Mouse (Mus musculus) stomach, embryonic 16.5 days (tissue): ENCODE measurements at regions not wholly inside any gene's neighbourhood (a gene's known extent, or its start where the extent isn't known, plus 50 kb on each side); places are given as distances from the start of the nearest gene placed in this dataset.

Experiments
- ATAC-seq: fragments of 200-750 bp; cut with Nextera tagmentation; 2 replicates; pipeline ENCODE4 v1.8.0; 2017; ENCODE audit warnings: moderate number of reproducible peaks, moderate TSS enrichment; ENCODE audit not compliant: insufficient read depth, low FRiP score
- H3K27ac ChIP-seq: fragments of 300-500 bp; sonication (generic); 2 replicates; pipeline ENCODE4 v1.5.1; 2014; ENCODE audit warnings: low read length
- H3K27me3 ChIP-seq: fragments of 300-500 bp; sonication (generic); 2 replicates; pipeline ENCODE4 v1.6.1; 2014; ENCODE audit warnings: low read length, control low read depth, mixed read lengths; ENCODE audit not compliant: control insufficient read depth, insufficient read depth
- H3K36me3 ChIP-seq: fragments of 300-500 bp; sonication (generic); 2 replicates; pipeline ENCODE4 v1.6.1; 2014; ENCODE audit warnings: low read length; ENCODE audit not compliant: control insufficient read depth, insufficient read depth
- H3K4me1 ChIP-seq: fragments of 300-500 bp; sonication (generic); 2 replicates; pipeline ENCODE4 v1.6.1; 2014; ENCODE audit warnings: low read length, control low read depth, mixed read lengths; ENCODE audit not compliant: control insufficient read depth, insufficient read depth
- H3K4me2 ChIP-seq: fragments of 300-500 bp; sonication (generic); 2 replicates; pipeline ENCODE4 v1.6.1; 2014; ENCODE audit warnings: low read depth, low read length, mixed read lengths
- H3K4me3 ChIP-seq: fragments of 300-500 bp; sonication (generic); replicated peaks from 2 replicates; pipeline ENCODE4 v1.5.1; 2014; ENCODE audit warnings: mild to moderate bottlenecking, low read length
- H3K9ac ChIP-seq: fragments of 300-500 bp; sonication (generic); 2 replicates; pipeline ENCODE4 v1.6.1; 2014; ENCODE audit warnings: low read length
- H3K9me3 ChIP-seq: fragments of 300-500 bp; sonication (generic); replicated peaks from 2 replicates; pipeline ENCODE4 v1.6.1; 2016; ENCODE audit warnings: low read length, control low read depth; ENCODE audit not compliant: control insufficient read depth
- WGBS: fragments of 180-500 bp; shearing (Covaris S2); extraction: QIAGEN DNeasy Blood & Tissue Kit; methylation state at CpG from one replicate; pipeline ENCODE4 v1.1.7; 2014; 5-methylcytosine and 5-hydroxymethylcytosine counted together

- Histone ChIP-seq H3K9me3 (no peaks in the 10 kb centered on the region), H3K27ac (no peak overlapping the region), H3K4me3 (no peak overlapping the region), H3K4me1 (no peaks in the 10 kb centered on the region), H3K27me3 (no peaks in the 10 kb centered on the region), H3K9ac (no peak overlapping the region), H3K36me3 (no peaks in the 10 kb centered on the region), H3K4me2 (no peak overlapping the region)
- ATAC-seq, result no peak
- WGBS, result 72% methylated on average over 2 of the region's 2 CpGs
Observed at GRCm38 (mm10) chr16:55631637-55632036, 207.1 kb downstream of the Nfkbiz start.

- Histone ChIP-seq H3K4me1 (no peaks in the 10 kb centered on the region), H3K4me2 (no peak overlapping the region), H3K27me3 (no peaks in the 10 kb centered on the region), H3K4me3 (no peak overlapping the region), H3K27ac (no peak overlapping the region), H3K9me3 (0 out of 2 replicates have a peak, but pooled peaks cover 3% of the 10 kb centered on the region), H3K36me3 (no peaks in the 10 kb centered on the region), H3K9ac (no peak overlapping the region)
- WGBS, result 89% methylated on average over 2 of the region's 2 CpGs
- ATAC-seq, result no peak
Observed at GRCm38 (mm10) chr16:55631048-55631447, 207.7 kb downstream of the Nfkbiz start.

GRCm38 (mm10) chr16:55627531-55627930, 211.2 kb downstream of the Nfkbiz start:
- WGBS, result 86% methylated on average over 1 of the region's 1 CpGs

GRCm38 (mm10) chr16:55623422-55623821, 215.3 kb downstream of the Nfkbiz start:
- no peak for ATAC-seq
- Histone ChIP-seq H3K4me3 (no peak overlapping the region), H3K27me3 (no peaks in the 10 kb centered on the region), H3K9me3 (0 out of 2 replicates have a peak, but pooled peaks cover 3% of the 10 kb centered on the region), H3K4me2 (no peak overlapping the region), H3K27ac (no peak overlapping the region), H3K36me3 (no peaks in the 10 kb centered on the region), H3K4me1 (no peaks in the 10 kb centered on the region), H3K9ac (no peak overlapping the region)

More at GRCm38 (mm10) chr16:55627531-55627930, 211.2 kb downstream of the Nfkbiz start:
- H3K4me2 ChIP-seq, result no peak overlapping the region
- no peak for ATAC-seq
- no peaks in the 10 kb centered on the region for H3K4me1 ChIP-seq
- H3K9me3 ChIP-seq, result 0 out of 2 replicates have a peak, but pooled peaks cover 3% of the 10 kb centered on the region
- no peak overlapping the region for H3K9ac ChIP-seq
- no peaks in the 10 kb centered on the region for H3K36me3 ChIP-seq
- H3K27me3 ChIP-seq, result no peaks in the 10 kb centered on the region
- H3K4me3 ChIP-seq, result no peak overlapping the region
- H3K27ac ChIP-seq, result no peak overlapping the region

GRCm38 (mm10) chr16:55619731-55620130, 219.0 kb downstream of the Nfkbiz start:
- Histone ChIP-seq H3K9ac (no peak overlapping the region), H3K36me3 (no peaks in the 10 kb centered on the region), H3K27ac (no peak overlapping the region), H3K4me3 (no peak overlapping the region), H3K9me3 (no peaks in the 10 kb centered on the region), H3K27me3 (no peaks in the 10 kb centered on the region), H3K4me2 (no peak overlapping the region), H3K4me1 (no peaks in the 10 kb centered on the region)
- 59% methylated on average over 3 of the region's 3 CpGs for WGBS
- ATAC-seq, result no peak

GRCm38 (mm10) chr16:55617958-55618357, 220.7 kb downstream of the Nfkbiz start:
- ATAC-seq, result no peak
- Histone ChIP-seq H3K27ac (no peak overlapping the region), H3K4me3 (no peak overlapping the region), H3K4me2 (no peak overlapping the region), H3K9me3 (no peaks in the 10 kb centered on the region), H3K36me3 (no peaks in the 10 kb centered on the region), H3K27me3 (no peaks in the 10 kb centered on the region), H3K9ac (no peak overlapping the region), H3K4me1 (no peaks in the 10 kb centered on the region)
- 72% methylated on average over 3 of the region's 3 CpGs for WGBS

GRCm38 (mm10) chr16:55617506-55617905, 221.2 kb downstream of the Nfkbiz start:
- Histone ChIP-seq H3K27me3 (no peaks in the 10 kb centered on the region), H3K27ac (no peak overlapping the region), H3K36me3 (no peaks in the 10 kb centered on the region), H3K4me2 (no peak overlapping the region), H3K4me1 (no peaks in the 10 kb centered on the region), H3K9me3 (no peaks in the 10 kb centered on the region), H3K9ac (no peak overlapping the region), H3K4me3 (no peak overlapping the region)
- 45% methylated on average over 4 of the region's 4 CpGs for WGBS
- no peak for ATAC-seq

- Histone ChIP-seq H3K9me3 (no peaks in the 10 kb centered on the region), H3K4me3 (no peak overlapping the region), H3K36me3 (no peaks in the 10 kb centered on the region), H3K4me2 (no peak overlapping the region), H3K4me1 (no peaks in the 10 kb centered on the region), H3K27ac (no peak overlapping the region), H3K9ac (no peak overlapping the region), H3K27me3 (no peaks in the 10 kb centered on the region)
- WGBS, result 77% methylated on average over 1 of the region's 1 CpGs
- no peak for ATAC-seq
Observed at GRCm38 (mm10) chr16:55616408-55617120, 222.1 kb downstream of the Nfkbiz start.

- Histone ChIP-seq H3K9ac (no peak overlapping the region), H3K27me3 (no peaks in the 10 kb centered on the region), H3K4me1 (no peaks in the 10 kb centered on the region), H3K9me3 (0 out of 2 replicates have a peak, but pooled peaks cover 3% of the 10 kb centered on the region), H3K27ac (no peak overlapping the region), H3K4me3 (no peak overlapping the region), H3K36me3 (no peaks in the 10 kb centered on the region), H3K4me2 (no peak overlapping the region)
- peak; percentile 86; the same call in 1 of the 2 replicates for ATAC-seq
- 63% methylated on average over 3 of the region's 3 CpGs for WGBS
Observed at GRCm38 (mm10) chr16:55612873-55613272, 225.8 kb downstream of the Nfkbiz start.
